Mouse (Mus musculus) telencephalon, adult 2 months (tissue): Measurements from ENCODE around the gene Impdh2.

ENCODE experiments used
- DNase-seq: peaks from one replicate; pipeline ENCODE4 v3.0.0-alpha.2; 2011; ENCODE audit warnings: low read depth, low spot score

Gene Impdh2

DNA sequence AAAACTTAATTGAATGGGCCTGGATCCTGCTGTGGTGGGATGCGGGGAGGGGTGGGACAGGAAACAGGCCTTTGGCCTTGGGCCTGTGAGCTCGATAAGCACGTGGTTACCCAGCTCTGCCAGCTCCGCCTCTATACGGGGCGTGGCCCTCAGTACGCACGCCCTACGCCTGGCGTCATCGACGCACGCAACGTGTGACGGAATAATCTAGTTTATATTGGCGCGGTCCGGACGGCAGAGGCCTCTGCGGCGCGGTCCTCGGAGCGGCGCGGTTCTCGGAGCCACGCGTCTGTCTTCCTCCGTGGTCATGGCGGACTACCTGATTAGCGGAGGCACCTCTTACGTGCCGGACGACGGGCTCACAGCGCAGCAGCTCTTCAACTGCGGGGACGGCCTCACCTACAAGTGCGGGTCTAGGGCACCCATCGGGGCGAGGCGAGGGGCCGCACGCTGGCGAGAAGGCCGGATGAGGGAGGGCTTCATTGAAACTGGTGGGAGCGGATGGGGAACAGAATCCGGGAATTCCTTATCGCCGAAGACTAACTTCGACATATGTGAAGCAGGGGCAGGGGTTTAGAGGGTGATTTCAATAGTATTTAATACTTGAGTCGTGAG lies at the start of gene Impdh2:
Gene Impdh2, plus strand, starts transcription at position 60 of the 615 bp plus-strand sequence.
- peak; percentile 89 for DNase-seq

GRCm38 (mm10) chr9:108516380-108517251 lies 43.5 kb upstream of the Impdh2 start, which contains the start of gene Qrich1:
Gene Qrich1 (plus strand): TSS chr9:108516806.
- DNase-seq = peak; percentile 95

- peak; percentile 58 for DNase-seq
Observed at GRCm38 (mm10) chr9:108517253-108517930, 42.7 kb upstream of the Impdh2 start.

DNA sequence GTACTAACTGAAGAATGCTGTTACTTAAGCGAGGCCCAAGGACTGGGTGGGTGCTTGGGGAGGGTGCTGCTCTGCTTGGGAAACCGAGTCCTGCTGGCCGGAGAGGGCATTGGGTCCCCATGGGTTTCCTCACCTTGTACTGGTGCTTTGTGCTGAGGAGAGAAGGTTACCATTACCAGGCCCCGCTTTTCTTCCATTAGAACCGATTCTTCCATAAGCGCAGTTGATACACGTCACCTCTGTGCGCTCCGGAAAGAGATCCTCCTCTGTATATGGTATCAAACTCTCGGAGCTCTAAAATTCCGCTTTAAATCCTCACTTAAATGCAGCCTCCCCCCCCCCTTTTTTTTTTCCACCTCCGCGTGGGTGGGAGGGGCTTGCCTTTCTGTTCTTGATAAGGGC lies 42.2 kb upstream of the Impdh2 start:
- peak; percentile 64 for DNase-seq

DNA sequence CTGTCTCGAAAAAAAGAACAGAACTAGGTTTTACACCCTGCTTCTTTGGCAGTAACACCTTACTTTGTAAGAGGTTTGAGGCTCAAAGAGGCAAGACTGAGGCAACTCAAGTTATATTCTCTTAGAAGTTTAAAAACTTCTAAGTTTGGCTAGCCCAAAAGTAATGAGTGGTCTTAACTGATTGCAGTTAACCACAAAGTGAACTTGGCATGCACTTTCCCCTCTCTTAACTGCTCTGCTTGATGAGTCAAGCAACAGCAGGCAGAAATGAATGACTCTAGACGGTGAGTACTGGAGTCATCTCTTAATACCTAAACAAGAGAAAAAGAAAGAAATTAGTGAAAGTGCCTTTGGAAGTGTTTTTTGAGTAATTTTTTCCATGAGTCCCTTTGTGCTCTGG lies 38.5 kb upstream of the Impdh2 start:
- no peak for DNase-seq

GRCm38 (mm10) chr9:108523341-108523740 lies 36.7 kb upstream of the Impdh2 start:
- DNase-seq = no peak

- no peak for DNase-seq
Observed at GRCm38 (mm10) chr9:108525400-108525799, 34.7 kb upstream of the Impdh2 start.

DNA sequence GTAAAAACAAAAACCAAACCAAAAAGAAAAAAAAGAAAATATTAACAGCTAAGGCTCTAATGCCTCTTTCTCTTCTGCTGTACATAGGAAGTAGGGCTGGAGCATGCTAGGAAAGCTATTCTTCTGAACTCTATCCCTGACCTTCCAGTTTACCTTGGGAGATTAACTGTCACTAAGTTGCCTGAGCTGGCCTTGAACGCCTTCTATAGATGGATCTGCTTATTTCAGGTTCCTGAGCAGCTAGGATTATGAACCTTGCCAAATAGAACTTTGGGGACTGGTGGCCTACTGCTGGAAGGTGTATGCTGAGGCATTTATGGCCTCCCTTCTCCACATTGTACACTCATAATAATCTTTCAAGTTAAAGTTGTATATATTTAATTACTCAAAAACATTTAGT lies 29.1 kb upstream of the Impdh2 start:
- no peak for DNase-seq

GRCm38 (mm10) chr9:108531496-108531895 lies 28.6 kb upstream of the Impdh2 start:
- DNase-seq = no peak

GRCm38 (mm10) chr9:108540846-108541245 lies 19.2 kb upstream of the Impdh2 start:
- no peak for DNase-seq

DNA sequence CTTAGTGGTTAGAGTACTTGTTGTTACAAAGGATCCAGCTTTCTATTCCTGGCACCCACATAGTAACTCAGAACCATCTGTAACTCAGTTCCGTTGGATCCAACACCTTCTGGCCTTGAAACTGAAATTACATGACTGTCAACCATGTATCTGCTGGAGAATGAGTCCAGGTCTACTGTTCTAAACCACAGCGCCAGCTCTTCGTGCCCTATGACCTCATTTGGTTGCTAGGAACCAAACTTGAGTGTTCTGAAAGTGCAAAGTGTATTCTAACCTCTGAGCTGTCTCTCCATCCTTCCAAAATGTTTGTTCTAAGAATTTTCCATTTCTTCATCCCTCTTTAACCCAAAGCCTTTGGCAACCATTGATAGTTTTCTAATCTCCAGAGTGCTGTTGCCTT lies 14.1 kb upstream of the Impdh2 start:
- DNase-seq = no peak

GRCm38 (mm10) chr9:108546875-108547274 lies 13.2 kb upstream of the Impdh2 start:
- no peak for DNase-seq

GRCm38 (mm10) chr9:108559169-108559568 lies 917 bp upstream of the Impdh2 start:
- no peak for DNase-seq

GRCm38 (mm10) chr9:108563671-108564070 lies 3.6 kb downstream of the Impdh2 start:
- DNase-seq = no peak

DNA sequence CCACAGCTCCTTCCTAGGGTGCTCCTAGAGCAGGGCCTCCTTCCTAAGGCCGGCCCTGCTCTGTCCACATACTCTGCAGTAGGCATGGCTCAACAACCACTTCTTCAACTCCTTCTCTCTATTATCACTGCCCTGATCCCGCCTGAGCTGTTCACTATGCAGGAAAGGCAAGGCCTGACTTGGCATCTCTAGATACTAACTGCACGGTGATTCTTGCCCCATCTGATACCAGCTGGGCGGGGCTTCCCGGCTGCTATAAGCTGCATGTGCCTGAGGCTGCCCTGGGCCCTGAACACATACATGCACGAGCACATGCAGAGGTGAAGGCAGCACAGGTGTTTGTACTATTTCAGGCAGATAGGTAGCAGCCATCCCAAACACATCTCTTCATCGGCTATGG lies 4.0 kb downstream of the Impdh2 start:
- no peak for DNase-seq

- DNase-seq = no peak
Observed at GRCm38 (mm10) chr9:108565881-108566814, 6.1 kb downstream of the Impdh2 start.

GRCm38 (mm10) chr9:108566815-108567776 lies 7.0 kb downstream of the Impdh2 start, which contains the start of gene Ndufaf3:
Gene Ndufaf3 (minus strand): TSS chr9:108567434.
- peak; percentile 93 for DNase-seq

- DNase-seq = no peak
Observed at GRCm38 (mm10) chr9:108567931-108568419, 7.9 kb downstream of the Impdh2 start.

GRCm38 (mm10) chr9:108568511-108568921 lies 8.4 kb downstream of the Impdh2 start:
- DNase-seq = no peak
